Mouse (Mus musculus) erythroblast, embryonic 14.5 days (primary cell): ENCODE data around the gene Usp51.
"Not testable (repeated sequence)": the region's sequence is repeated elsewhere in the genome, so short reads cannot be mapped to it uniquely, and the experiment has no call there.

Source experiments
- GATA1 ChIP-seq: IDR thresholded peaks from 2 replicates; pipeline ENCODE4 v1.6.1; 2012; ENCODE audit warnings: low read length, inconsistent platforms, mixed read lengths
- TAL1 ChIP-seq: IDR thresholded peaks from 3 replicates; pipeline ENCODE4 v1.6.1; 2012; ENCODE audit warnings: low read length, inconsistent platforms, mixed read lengths

GRCm38 (mm10) chrX:152996105-152996504 lies 10.2 kb upstream of the Usp51 start:
- TF ChIP-seq TAL1, GATA1: not testable (repeated sequence)
